Mouse (Mus musculus): ENCODE data around the gene Etl4.
"Not testable (repeated sequence)": the region's sequence is repeated elsewhere in the genome, so short reads cannot be mapped to it uniquely, and the experiment has no call there.

The Etl4 gene

DNA sequence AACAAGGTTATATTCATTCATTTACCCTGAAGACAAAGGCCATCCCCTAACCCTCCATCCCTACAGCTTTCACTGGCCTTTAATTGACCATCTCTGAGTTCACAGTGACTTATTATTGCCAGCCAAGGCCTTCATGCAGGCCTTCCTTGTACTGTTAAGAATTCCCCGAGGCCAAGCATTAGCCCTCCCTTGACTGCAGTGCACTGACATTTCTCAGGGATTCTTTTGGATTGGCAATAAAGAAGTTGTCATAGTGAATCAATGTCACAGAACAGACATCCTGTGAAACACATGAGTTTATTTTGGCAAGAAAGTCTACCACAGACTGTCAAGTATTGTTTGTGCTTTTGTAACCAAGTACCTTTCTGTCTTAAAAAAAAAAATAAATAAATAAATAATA, 257.5 kb downstream of the Etl4 start:
- no peak for DNase-seq (ENCODE audit: low read depth in 2 of 2, low spot score in 2 of 2)

DNA sequence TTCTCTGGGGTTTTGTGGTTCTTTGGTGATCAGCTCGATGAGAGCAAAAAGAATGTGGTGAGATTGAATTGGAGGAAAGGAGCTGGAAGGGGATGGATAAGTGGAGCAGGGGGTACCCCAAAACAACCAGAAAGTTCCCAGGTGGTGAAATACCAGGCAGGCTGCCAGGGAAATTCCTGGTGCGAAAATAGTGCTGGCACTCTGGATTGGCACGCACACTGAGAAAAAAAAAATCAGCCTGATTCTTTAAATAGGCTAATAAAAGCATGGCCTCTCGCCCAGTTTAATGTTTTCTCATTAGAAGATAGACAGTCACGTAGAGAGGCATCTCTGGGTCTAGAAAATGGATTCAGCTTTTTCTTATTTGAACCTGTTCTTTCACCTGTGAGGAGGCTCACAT, 258.0 kb downstream of the Etl4 start:
- DNase-seq (ENCODE audit: low read depth in 2 of 2, low spot score in 2 of 2), result no peak

DNA sequence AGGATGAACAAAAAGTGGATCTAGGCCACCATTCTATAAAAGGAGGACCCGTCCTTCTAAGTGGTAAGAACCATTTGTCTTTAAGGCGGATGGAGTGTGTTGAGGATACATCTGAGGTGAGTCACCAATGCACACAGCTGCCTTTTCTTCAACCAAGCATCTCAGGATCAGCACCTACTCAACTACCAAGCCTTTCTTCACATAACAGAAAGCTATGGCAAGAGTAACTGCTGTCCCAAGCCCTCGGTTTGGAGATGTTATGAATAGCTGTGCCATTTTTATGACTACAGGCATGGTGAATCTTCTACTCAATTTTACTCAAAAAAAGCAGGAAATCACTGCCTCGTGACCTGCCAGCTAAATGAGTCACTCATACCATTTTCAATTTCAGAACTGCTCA, 258.6 kb downstream of the Etl4 start:
- no peak for DNase-seq (ENCODE audit: low read depth in 2 of 2, low spot score in 2 of 2)

DNA sequence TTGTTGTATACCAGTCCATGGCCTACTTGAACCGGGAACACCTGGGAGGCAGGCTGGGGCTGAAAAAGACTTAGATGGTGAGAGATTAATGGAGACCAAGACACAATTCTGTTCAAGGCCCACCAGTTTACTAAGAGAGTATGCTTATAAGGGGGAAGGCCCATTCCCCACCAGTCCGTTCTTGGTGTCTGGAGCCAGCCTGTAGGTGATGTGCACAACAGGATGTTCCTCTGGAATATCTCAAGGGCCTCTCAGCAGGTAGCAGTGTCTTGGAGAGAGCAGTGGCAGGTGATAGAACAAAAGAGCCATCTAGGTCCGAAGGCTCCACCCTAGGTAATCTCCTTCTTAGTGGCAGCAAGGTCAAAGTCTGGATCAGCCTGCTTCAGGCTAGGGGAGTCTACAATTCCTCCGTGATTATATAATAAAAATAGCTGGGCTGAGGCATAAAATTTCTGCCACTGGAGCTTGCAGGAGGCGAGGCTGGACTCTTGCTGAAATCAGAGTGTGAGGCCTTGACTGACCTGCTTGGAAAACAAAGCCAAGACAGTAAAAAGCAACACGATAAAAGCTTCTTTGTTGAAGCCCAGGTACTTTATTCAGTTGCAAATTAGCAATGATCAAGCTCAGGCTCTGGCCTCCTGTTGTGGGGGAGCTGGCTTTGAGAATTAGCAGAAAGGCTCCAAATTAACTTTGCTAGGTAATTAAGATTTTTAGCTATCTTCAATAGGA, 267.0 kb downstream of the Etl4 start:
- DNase-seq (ENCODE audit: low read depth in 2 of 2, low spot score in 2 of 2), result not testable (repeated sequence)

DNA sequence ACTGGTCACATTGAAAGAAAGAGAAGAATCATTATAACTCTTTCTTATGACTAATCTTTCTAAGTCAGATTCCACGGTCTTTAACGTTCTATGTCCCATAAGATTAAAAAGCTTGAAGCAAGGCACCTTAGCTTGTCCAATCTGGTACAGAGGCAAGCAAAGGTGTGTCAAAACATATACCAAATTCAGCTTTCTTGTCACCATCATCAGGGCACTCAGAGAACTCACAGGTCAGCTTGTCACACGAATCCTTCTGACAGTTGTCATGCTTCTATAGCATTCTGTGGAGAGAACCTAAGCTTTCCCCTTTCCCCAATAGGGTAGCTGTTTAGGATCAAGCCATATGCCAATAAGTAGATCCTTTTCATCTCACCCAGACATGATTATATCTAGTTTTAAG, 267.7 kb downstream of the Etl4 start:
- DNase-seq (ENCODE audit: low read depth in 2 of 2, low spot score in 2 of 2), result not testable (repeated sequence)

DNA sequence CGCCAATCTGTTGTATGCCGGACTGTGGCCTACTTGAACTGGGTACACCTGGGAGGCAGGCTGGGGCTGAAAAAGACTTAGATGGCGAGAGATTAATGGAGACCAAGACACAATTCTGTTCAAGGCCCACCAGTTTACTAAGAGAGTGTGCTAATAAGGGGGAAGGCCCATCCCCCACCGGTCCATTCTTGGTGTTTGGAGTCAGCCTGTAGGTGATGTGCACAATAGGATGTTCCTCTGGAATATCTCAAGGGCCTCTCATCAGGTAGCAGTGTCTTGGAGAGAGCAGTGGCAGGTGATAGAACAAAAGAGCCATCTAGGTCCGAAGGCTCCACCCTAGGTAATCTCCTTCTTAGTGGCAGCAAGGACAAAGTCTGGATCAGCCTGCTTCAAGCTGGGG, 271.0 kb downstream of the Etl4 start:
- DNase-seq (ENCODE audit: low read depth in 2 of 2, low spot score in 2 of 2), result not testable (repeated sequence)

DNA sequence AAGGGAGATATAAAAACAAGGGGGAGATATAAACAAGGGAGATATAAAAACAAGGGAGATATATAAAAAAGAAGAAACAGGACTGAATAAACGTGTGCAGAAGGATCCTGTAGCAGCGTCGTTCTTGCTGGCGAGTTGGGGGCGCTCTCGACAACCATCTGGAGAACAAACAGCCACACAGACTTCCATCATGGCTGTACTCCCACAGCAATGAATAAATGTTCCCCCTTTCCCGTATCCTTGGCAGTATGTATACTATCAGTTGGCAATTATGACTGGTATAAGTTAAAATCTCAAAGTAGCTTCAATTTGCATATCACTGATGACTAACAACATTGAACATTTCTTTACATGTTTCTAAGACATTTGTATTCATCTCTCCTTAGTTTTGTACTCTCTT, 277.6 kb downstream of the Etl4 start:
- DNase-seq (ENCODE audit: low read depth in 2 of 2, low spot score in 2 of 2), result not testable (repeated sequence)

DNA sequence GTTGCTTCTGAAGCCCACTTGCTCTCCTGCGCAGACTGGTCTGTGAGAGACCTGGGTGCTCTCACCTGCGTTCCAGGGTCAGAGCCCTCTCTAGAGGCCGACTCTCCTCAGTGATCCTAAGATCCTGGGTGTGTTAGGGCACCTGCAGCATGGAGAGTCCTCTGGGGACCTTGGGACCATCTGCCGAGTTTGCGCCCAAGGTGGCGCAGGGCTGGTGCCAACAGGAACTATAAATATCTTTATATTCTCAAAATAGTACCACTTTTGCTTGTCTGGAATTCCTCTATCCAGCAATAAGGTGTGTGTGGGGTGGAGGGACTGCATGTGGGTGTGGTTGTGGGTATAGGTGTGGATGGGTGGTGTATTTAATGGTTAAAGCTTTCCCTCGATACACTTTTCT, 293.4 kb downstream of the Etl4 start:
- no peak for DNase-seq (ENCODE audit: low read depth in 2 of 2, low spot score in 2 of 2)

DNA sequence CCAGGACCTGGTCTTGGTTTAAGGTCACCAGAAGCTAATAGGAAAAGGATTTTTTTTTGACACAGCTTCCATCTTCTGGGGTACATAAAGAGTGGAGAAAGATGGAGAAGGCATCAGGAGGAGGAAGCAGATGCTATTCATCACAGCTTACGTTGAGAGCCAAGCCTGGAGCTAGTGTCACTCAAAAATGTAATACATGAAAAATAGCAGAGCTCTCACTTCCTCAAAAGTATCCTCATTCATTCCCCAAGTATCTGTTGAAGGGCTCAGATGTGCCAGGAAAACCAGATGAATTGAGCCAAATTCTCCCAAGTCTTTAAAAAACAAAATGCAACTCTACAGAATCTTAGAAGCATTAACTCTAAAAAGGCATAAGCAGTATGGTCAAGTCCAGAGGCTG, 297.1 kb downstream of the Etl4 start:
- DNase-seq (ENCODE audit: low read depth in 2 of 2, low spot score in 2 of 2), result no peak

DNA sequence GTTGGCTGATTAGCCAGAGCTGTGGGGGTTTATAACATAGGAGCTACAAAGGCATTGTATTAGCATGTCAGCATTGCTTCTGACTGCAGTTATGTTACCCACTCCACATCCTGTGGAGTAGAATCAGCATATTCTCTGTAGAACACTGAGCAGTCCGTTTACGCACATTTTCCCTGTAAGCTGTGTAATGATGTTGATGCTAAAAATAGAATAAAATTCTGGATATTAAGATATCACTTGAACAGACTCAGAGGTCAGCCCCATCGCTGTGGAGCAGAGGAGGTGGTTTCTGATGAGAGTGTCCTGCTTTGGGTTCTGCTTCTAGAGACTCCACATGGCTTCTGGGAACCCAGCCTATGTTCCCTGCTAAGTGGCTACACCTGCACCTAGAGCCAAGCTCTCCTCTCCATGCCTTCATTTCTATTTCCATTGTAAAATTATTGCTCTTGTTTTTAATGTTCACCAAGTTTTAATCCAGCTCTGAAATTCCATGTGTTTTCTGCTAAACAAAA, 299.2 kb downstream of the Etl4 start:
- DNase-seq (ENCODE audit: low read depth in 2 of 2, low spot score in 2 of 2), result no peak

DNA sequence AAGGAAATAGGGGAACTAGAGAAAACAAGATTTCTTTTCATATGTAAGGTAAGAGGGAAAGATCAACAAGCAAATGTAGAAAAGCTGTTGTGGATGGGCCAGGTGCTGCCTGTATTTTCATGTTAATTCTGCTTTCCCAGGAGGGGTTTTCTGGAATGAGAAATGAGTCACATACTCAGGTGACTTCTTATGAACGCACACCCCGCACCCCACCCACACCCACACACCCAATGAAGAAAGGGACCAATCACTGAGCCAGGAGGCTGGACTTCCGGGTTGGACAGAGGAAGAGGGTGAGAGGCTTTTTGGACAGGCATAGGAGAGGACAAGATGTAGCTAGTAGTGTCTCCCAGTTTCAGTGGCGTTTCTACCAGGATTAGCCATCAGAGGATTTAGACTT, 299.8 kb downstream of the Etl4 start:
- no peak for DNase-seq (ENCODE audit: low read depth in 2 of 2, low spot score in 2 of 2)

DNA sequence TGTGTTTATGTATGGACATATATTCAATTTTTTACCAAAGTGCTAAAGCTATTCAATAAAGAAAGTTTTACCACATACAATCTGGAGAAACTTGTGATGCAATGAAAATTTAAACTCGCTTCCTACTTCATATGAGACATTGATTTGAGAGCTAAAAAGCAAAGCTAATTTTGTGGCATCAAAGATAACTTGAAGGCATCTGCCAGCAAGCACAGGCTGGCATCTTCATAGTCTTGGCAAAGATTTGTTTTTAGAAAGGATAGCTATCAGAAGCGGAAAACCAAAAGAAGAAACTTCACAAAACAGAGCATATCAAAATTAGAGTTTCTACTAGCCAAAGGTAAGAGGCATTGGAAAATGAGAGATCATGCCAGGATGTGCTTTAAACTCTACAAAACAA, 306.7 kb downstream of the Etl4 start:
- no peak for DNase-seq (ENCODE audit: low read depth in 2 of 2, low spot score in 2 of 2)

DNA sequence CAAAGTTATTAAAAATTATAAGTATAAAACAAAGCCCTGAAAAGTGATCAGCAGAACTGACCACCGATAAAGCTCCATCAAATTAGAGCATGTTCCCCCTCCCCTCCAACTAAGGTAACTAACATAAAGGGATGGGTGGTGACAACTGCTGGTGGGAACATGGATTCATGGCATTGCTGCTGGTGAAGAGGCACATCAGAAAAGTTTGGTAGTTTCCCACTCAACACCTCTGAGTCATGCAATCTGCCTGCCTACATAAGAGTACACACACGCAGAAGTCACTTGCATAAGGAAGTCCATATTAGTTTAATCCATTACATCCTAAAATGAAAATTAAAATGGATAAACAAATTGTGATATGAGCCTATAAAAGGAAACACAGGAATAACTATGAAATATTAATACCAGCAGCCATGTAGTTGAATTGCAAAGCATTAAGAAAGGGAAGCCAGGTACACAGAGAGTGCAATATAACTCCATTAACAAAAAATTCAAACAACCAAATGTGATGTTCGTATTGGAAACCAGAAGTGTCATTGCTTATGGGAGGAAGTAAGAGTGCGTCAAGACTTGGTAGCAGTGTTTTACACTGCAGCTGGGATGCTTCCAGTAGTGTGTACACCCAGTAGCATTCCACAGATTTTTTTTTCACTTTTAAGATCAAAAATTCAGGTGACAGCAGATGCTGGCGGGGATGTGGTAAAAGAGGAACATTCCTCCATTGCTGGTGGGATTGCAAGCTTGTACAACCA, 307.3 kb downstream of the Etl4 start:
- DNase-seq (ENCODE audit: low read depth in 2 of 2, low spot score in 2 of 2), result no peak

DNA sequence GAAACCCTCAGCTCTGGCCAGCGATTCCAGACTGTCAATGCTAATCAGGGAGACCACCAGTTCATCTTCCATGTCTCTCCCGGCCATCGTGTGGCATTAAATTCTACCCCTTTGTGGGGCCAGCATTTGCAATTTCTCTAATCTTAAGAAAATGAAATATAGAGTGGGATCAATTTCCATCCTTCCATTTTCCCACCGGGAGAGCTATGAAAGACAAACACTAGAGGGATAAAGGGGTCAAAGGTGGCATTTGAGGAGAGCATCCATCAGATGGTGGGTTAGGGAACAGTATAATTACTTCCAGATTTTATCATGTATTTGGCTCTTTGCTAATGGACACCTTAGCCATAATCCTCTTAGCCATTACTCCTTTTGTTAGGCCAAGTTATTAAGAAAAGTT, 321.8 kb downstream of the Etl4 start:
- no peak for DNase-seq (ENCODE audit: low read depth in 2 of 2, low spot score in 2 of 2)

DNA sequence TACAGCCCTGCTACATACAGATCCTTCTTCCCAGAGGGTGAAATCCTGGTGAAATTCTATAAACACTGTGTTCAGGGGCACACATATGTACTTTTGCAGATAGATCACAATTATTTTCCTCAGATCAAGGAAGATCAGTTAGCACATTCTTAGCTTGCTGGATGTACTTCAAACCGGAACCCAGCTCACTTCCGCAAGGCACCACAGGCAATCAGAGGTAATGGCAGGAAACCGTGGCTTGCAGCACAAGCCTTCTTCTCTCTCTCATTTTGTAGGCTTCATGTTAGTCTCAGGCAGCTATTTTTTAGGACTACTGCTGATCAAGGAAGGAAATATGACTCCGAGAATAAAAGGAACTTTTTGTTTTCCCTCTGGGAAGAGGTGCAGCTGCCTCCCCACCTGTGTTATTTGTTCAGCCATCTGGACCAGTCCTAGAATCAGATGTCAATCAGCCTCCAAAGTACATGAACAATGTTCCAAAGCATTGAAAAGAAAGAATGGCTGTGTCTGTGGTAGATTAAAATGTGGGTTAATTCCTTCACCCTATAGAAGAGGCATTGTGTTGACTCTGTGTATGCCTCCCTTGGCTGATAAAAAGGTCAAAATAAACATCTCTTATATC, 338.6 kb downstream of the Etl4 start:
- DNase-seq (ENCODE audit: low read depth in 2 of 2, low spot score in 2 of 2), result no peak

DNA sequence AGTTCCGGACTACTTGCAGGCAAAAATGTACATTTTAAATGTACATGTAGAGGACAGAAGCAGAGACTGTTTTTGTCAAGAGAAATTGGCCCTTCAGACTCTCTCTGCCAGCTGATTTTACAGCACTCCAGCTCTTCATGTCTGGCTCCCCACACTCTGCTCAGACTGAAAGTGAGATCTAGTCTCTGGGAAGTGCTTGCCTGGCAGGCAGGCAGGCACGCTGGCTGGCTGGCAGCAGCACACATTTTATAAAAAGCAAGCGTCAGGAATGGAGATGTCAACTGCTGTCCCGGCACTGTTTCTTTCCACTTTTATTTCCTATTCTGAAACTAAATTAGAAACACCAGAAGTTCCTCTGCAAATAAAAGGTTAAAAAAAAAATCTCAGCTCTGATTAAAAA, 339.8 kb downstream of the Etl4 start:
- DNase-seq (ENCODE audit: low read depth in 2 of 2, low spot score in 2 of 2), result no peak

DNA sequence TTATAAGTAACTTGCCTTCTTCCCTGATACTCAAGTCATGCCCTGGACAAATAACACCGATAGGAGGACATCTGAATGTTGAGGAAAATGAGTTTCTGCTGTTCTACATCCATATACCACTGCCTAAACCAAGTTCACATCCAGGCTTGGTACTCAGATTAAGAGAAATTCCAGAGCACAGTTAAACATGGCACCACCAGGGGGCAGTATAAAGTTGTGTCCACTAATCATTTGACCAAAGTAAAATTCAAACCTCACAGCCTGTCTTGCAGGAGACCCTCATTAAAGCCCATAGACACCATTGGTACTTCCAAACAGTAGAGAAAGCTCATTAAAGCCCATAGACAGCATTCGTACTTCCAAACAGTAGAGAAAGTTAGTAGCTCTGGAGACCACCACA, 366.5 kb downstream of the Etl4 start:
- DNase-seq (ENCODE audit: low read depth in 2 of 2, low spot score in 2 of 2), result no peak

DNA sequence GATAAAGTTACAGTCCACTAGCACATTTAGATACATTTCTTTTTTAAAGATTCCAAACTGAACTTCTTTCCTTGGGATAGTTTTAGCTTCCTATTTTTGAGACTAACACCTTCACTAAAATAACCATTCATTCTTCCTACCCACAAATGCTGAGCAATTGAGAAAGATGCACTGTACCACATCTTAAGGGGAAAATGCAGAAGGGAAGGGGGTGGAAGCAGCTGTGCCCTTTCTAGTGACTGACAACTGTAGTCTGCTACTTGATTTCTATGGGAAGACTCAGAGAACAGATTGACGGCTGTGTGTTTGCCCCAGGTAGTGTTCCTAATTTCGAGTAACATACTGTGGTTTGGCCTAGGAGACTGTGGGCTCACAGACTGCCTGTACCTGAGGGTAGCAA, 372.3 kb downstream of the Etl4 start:
- no peak for DNase-seq (ENCODE audit: low read depth in 2 of 2, low spot score in 2 of 2)

DNA sequence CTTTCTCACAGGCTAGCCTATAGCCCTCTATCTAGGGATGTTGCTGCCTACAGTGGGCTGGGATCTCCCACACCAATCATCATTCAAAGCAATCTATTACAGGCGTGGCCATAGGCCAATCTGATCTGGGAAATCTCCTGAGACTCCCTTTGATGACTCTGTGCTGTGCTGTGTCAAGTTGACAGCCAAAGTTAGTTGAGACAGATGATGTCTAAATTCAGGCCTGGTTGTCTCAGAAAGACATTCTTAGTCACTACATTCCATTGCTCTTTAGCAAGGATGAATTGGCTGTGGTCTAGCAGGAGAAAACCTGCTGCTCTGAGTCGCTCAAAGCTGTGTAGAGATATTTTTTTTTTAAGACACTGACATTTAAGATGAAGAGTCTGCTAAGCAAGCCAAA, 374.8 kb downstream of the Etl4 start:
- DNase-seq (ENCODE audit: low read depth in 2 of 2, low spot score in 2 of 2), result no peak

DNA sequence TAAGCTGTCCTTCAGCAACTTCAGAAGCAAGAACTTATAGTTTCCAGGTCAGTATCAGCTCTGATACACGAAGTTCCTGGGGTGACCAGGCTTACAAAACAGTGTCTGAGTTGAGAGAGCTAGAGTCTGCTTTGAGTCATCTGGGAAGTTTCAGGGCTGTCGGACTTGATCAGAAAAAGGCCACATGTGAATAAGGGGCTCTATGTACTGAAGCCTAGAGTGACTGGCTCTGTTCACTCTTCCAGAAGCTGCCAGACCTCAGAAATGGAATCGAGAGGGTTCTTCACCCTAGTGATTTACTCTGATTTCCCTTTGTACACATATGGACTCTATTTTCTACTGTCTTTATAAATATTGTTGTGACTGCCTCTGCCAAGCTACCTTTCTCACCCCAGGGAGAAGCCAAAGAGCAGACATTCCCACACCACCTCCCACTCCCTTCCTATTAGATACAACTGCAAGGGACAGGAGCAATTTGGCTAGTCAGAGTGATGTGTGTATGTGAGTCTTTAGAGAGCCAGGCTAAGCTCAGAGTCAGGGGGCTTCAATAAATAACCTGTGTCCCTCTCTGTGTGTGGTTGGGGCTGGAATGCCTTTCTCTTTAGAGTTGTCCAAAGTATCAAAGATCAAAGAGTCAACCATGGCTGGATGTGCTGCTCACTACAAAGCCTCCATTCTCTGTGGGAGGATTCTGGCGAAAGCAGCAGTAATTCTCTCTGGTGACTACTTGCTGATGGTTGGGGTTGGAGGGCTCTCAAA, 381.6 kb downstream of the Etl4 start:
- no peak for DNase-seq (ENCODE audit: low read depth in 2 of 2, low spot score in 2 of 2)

DNA sequence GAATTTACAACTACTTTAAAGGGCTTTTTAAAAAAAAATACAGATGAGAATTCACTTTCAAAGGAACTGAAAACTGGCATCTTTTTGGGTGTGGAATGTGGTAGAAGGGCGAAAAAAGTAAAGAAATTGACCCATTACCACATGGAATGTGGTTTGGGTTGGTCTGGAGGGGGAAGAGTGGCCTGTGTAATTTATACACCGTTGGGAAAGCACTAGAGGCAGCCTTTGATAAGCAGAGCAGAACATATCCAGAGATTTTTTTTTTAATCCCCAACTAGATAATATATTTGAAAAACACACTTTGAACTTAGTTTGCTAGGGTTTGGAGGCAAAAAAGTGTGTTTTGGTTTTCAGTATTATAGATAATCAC, 382.1 kb downstream of the Etl4 start:
- DNase-seq (ENCODE audit: low read depth in 2 of 2, low spot score in 2 of 2), result no peak

DNA sequence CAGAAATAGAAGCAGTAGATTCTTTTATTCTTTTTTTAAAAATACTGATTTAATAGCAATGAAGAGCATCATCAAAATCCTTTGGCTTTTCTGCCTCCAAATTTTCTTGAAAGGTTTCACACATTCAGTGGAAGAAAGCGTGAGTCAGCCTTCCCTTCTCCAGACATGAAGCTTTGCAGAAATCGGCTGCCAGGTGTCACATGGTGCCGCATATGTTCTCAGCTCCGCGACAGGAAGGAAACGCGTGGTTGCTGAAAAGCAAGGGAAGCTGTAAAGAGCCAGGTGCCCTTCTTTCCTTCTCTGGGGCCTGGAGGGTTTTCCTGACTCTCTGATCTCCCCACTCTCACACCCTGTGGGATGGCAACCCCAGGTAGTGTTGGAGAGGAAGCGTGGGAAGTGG, 383.8 kb downstream of the Etl4 start:
- DNase-seq (ENCODE audit: low read depth in 2 of 2, low spot score in 2 of 2), result no peak
